Mouse (Mus musculus) liver, embryonic 14.5 days (tissue): ENCODE data around the gene Nek3. TPM values are rescaled to one million over a fixed set of nuclear protein-coding genes. Genes with fewer than 3 reads are reported as not detected.
A peak's percentile ranks its signal among the peaks of the same experiment; 100 is the strongest.

Experiments used
- ATAC-seq: fragments of 200-750 bp; cut with Nextera tagmentation; 2 replicates; pipeline ENCODE4 v1.8.0; 2017; ENCODE audit warnings: moderate number of reproducible peaks, mild to moderate bottlenecking, moderate library complexity; ENCODE audit not compliant: insufficient read depth
- DNase-seq, 3 experiments: peaks; one replicate each; pipeline ENCODE4 v3.0.0-alpha.2; 2012 to 2013; ENCODE audit warnings: low read depth in 3 of 3, low spot score in 3 of 3
- H3K27ac ChIP-seq: fragments of 300-500 bp; sonication (generic); 2 replicates; pipeline ENCODE4 v1.5.1; 2014; ENCODE audit warnings: moderate library complexity, mild to moderate bottlenecking, control low read depth, inconsistent platforms
- H3K27me3 ChIP-seq: fragments of 300-500 bp; sonication (generic); 2 replicates; pipeline ENCODE4 v1.6.1; 2014; ENCODE audit warnings: mild to moderate bottlenecking, low read length, moderate library complexity; ENCODE audit not compliant: control insufficient read depth, insufficient read depth
- H3K36me3 ChIP-seq: fragments of 300-500 bp; sonication (generic); replicated peaks from 2 replicates; pipeline ENCODE4 v1.6.1; 2014; ENCODE audit warnings: low read depth; ENCODE audit not compliant: control insufficient read depth, insufficient read depth
- H3K4me1 ChIP-seq, 2 experiments: fragments of 200-500 bp in 1 of 2; fragments of 300-500 bp in 1 of 2; sonication (generic) in 1 of 2; replicated peaks; 2 replicates each; pipeline ENCODE4 v1.6.1; 2012 to 2014; ENCODE audit warnings: antibody characterized with exemption in 1 of 2, inconsistent platforms in 1 of 2, low read length in 1 of 2; ENCODE audit not compliant: control insufficient read depth in 2 of 2, insufficient read depth in 2 of 2
- H3K4me2 ChIP-seq: fragments of 300-500 bp; sonication (generic); 2 replicates; pipeline ENCODE4 v1.6.1; 2014; ENCODE audit warnings: low read depth, mild to moderate bottlenecking, control low read depth, moderate library complexity
- H3K4me3 ChIP-seq, 2 experiments: fragments of 200-500 bp in 1 of 2; fragments of 300-500 bp in 1 of 2; sonication (generic) in 1 of 2; 2 replicates each; pipeline ENCODE4 v1.5.1; 2012 to 2014; ENCODE audit warnings: low read depth in 2 of 2, low read length in 2 of 2, mild to moderate bottlenecking in 2 of 2, control low read depth in 1 of 2, inconsistent platforms in 1 of 2, moderate library complexity in 1 of 2; ENCODE audit not compliant: insufficient read depth in 1 of 2
- H3K9ac ChIP-seq: fragments of 300-500 bp; sonication (generic); replicated peaks from 2 replicates; pipeline ENCODE4 v1.6.1; 2014; ENCODE audit warnings: mild to moderate bottlenecking, control low read depth, moderate library complexity
- H3K9me3 ChIP-seq: fragments of 300-500 bp; sonication (generic); 2 replicates; pipeline ENCODE4 v1.6.1; 2016; ENCODE audit warnings: low read length, mixed read lengths; ENCODE audit not compliant: control insufficient read depth
- CTCF ChIP-seq: IDR thresholded peaks from 2 replicates; pipeline ENCODE4 v1.5.1; 2016; ENCODE audit warnings: antibody characterized with exemption, low read depth, control low read depth
- EP300 ChIP-seq: IDR thresholded peaks from 2 replicates; pipeline ENCODE4 v1.6.1; 2016; ENCODE audit warnings: antibody characterized with exemption, low read depth
- WGBS: fragments of 180-500 bp; shearing (Covaris S2); extraction: QIAGEN DNeasy Blood & Tissue Kit; methylation state at CpG from one replicate; pipeline ENCODE4 v1.1.7; 2014; ENCODE audit not compliant: insufficient replicate concordance; 5-methylcytosine and 5-hydroxymethylcytosine counted together
- polyA plus RNA-seq, 2 experiments: library from polyadenylated mRNA; depleted of rRNA in 1 of 2; stranded (reverse) in 1 of 2; unstranded in 1 of 2; fragments of >200 nt; fragmentation: Nextera tagmentation in 1 of 2; extraction: Ambion mirVana in 1 of 2; gene quantifications; 2 replicates each; pipeline versions ENCODE4 v1.2.1 to v1.2.3; 2012 to 2014

Gene Nek3
- polyA plus RNA-seq, 2 experiments: 1.7 to 1.8 TPM

GRCm38 (mm10) chr8:22134750-22135135 is 31.5 kb downstream of the Nek3 start:
- ATAC-seq: no peak
- 0 out of 2 replicates have a peak overlapping the region, but pooled peaks have one; percentile 25 for H3K9ac ChIP-seq

GRCm38 (mm10) chr8:22134078-22134749 is 32.0 kb downstream of the Nek3 start:
- peak in 2 of 3 experiments; percentile 76 to 83 for DNase-seq
- H3K4me3 ChIP-seq: peak overlapping the region in 1 of 2 experiments; percentile 10; a peak in 1 of 4 replicates
- H3K9ac ChIP-seq: no peak overlapping the region
- WGBS: 40% methylated on average over 7 of the region's 7 CpGs
- peak; percentile 100 for ATAC-seq
- no peaks in the 10 kb centered on the region for H3K9me3 ChIP-seq
- peak overlapping the region; percentile 64 for H3K4me2 ChIP-seq
- peaks cover 15 to 20% of the 10 kb centered on the region in 2 experiments for H3K4me1 ChIP-seq
- peak overlapping the region; percentile 88 for H3K27ac ChIP-seq
- H3K27me3 ChIP-seq: no peaks in the 10 kb centered on the region
- peak; percentile 82 for TF ChIP-seq EP300
- TF ChIP-seq CTCF: no peak
- H3K36me3 ChIP-seq: no peaks in the 10 kb centered on the region

More at GRCm38 (mm10) chr8:22134750-22135135, 31.5 kb downstream of the Nek3 start:
- Histone ChIP-seq H3K27ac (peak overlapping the region; percentile 88), H3K4me1 (peaks cover 15 to 20% of the 10 kb centered on the region in 2 experiments), H3K4me2 (peak overlapping the region; percentile 64), H3K27me3 (no peaks in the 10 kb centered on the region), H3K36me3 (no peaks in the 10 kb centered on the region), H3K4me3 (no peak overlapping the region), H3K9me3 (no peaks in the 10 kb centered on the region)
- DNase-seq: no peak
- 68% methylated on average over 5 of the region's 5 CpGs for WGBS
- TF ChIP-seq CTCF (no peak), EP300 (no peak)

GRCm38 (mm10) chr8:22132062-22132461 is 34.2 kb downstream of the Nek3 start:
- H3K27me3 ChIP-seq: no peaks in the 10 kb centered on the region
- H3K4me3 ChIP-seq: no peak overlapping the region
- DNase-seq: no peak
- H3K4me1 ChIP-seq: peaks cover 15 to 20% of the 10 kb centered on the region in 2 experiments
- no peak for ATAC-seq
- H3K4me2 ChIP-seq: no peak overlapping the region
- H3K27ac ChIP-seq: no peak overlapping the region
- TF ChIP-seq EP300 (no peak), CTCF (no peak)
- H3K36me3 ChIP-seq: no peaks in the 10 kb centered on the region
- WGBS: 84% methylated on average over 12 of the region's 12 CpGs
- no peak overlapping the region for H3K9ac ChIP-seq
- no peaks in the 10 kb centered on the region for H3K9me3 ChIP-seq

DNA sequence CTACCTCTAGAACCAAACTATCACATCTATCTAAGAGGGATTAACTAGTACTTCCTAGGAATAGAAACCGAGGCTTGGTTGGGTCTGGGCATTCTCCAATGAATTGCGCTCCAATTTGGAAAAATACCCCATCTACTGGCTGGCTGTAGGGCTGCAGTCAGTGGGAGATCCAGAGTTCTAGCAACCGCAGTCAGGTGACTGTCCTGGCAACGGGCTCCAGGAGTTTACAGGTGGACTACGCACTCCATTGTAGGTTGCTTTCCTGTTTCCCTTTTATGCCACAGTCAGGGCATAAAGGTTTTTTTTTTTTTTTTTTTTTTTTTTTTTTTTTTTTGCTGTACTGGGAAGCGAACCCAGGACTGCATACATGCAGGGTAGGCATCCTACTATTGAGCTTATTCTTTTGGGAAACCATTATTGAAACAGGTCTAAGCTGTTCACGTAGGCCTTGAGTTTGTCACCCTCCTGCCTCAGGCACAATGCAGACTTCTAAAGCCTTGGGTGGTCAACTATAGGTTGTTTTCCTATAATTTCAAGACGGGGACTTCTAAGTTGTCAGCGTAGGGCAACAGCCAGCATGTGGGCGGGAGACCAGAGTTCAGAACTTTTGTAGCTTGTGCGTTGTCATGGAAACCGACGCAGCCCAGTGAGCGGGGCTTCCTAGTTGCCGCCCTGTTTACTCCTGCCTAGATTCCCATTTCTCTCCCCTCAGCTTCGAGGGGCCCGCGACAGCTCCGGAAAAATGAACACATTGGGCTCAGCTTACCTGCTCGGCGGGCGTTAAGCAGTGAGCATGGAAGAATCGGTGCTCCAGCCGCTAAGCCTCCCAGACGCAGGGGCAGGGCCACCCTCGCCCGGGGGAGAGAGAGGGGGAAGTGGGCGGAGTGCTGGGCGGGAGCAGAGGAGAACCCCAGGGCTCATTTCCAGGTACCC is 41.7 kb downstream of the Nek3 start, which contains the start of gene Nek5:
Gene Nek5, minus strand, starts transcription at position 834 of the 933 bp plus-strand sequence.
- 2% methylated on average over 29 of the region's 29 CpGs for WGBS
- TF ChIP-seq EP300 (no peak), CTCF (peak; percentile 62)

GRCm38 (mm10) chr8:22107020-22107419 is 59.2 kb downstream of the Nek3 start:
- no peak overlapping the region for H3K27ac ChIP-seq
- DNase-seq: no peak
- WGBS: 53% methylated on average over 4 of the region's 4 CpGs

More for the DNA sequence above, 41.7 kb downstream of the Nek3 start, which contains the start of gene Nek5:
- peak within 1 kb of the TSS; percentile 51 to 58 for H3K4me3 ChIP-seq
- H3K27me3 ChIP-seq: no peaks in the 10 kb centered on the region
- peak; percentile 72 for ATAC-seq
- no peaks in the 10 kb centered on the region for H3K36me3 ChIP-seq
- no peak within 1 kb of the TSS for H3K27ac ChIP-seq
- peak within 1 kb of the TSS; percentile 2; the same call in 1 of the 2 replicates for H3K9ac ChIP-seq
- peak within 1 kb of the TSS; percentile 69 for H3K4me2 ChIP-seq
- H3K9me3 ChIP-seq: no peaks in the 10 kb centered on the region
- H3K4me1 ChIP-seq: peaks cover 0 to 2% of the 10 kb centered on the region in 2 experiments; a peak in 2 of 4 replicates
- DNase-seq: peak; percentile 24 to 64 (median 40)

More at GRCm38 (mm10) chr8:22107020-22107419, 59.2 kb downstream of the Nek3 start:
- Histone ChIP-seq H3K4me1 (no peaks in the 10 kb centered on the region), H3K9me3 (no peaks in the 10 kb centered on the region), H3K4me2 (no peak overlapping the region), H3K4me3 (no peak overlapping the region), H3K9ac (no peak overlapping the region), H3K27me3 (no peaks in the 10 kb centered on the region), H3K36me3 (no peaks in the 10 kb centered on the region)
- TF ChIP-seq CTCF: no peak
- no peak for TF ChIP-seq EP300
- no peak for ATAC-seq
